Mouse (Mus musculus) hematopoietic stem cell, adult 5-6 weeks (primary cell): ENCODE data around the gene Kin. TPM values are rescaled to one million over a fixed set of nuclear protein-coding genes. Genes with fewer than 3 reads are reported as not detected.

Experiments
- ATAC-seq, 2 experiments: fragments of 125-278 bp in 1 of 2; replicated peaks in 1 of 2; 2 replicates each; pipeline ENCODE4 v1.8.0; 2016 to 2017; ENCODE audit warnings: inconsistent platforms in 2 of 2, mild to moderate bottlenecking in 2 of 2, moderate number of reproducible peaks in 2 of 2, low read depth in 1 of 2, moderate TSS enrichment in 1 of 2; ENCODE audit not compliant: low FRiP score in 2 of 2, poor library complexity in 2 of 2, severe bottlenecking in 2 of 2, insufficient read depth in 1 of 2, low TSS enrichment in 1 of 2
- total RNA-seq: library from RNA; stranded (forward); fragments of 172-1452, 232-1000 nt; gene quantifications from 2 replicates; pipeline ENCODE4 v1.2.3, GENCODE M21; 2017

Kin gene
- total RNA-seq, 1 experiment from 2014 or later, result 38.8 TPM

- ATAC-seq, result peak; percentile 23 to 59; a peak in 2 of 4 replicates
Measured at GRCm38 (mm10) chr2:10098598-10099215, 18.3 kb downstream of the Kin start.

DNA sequence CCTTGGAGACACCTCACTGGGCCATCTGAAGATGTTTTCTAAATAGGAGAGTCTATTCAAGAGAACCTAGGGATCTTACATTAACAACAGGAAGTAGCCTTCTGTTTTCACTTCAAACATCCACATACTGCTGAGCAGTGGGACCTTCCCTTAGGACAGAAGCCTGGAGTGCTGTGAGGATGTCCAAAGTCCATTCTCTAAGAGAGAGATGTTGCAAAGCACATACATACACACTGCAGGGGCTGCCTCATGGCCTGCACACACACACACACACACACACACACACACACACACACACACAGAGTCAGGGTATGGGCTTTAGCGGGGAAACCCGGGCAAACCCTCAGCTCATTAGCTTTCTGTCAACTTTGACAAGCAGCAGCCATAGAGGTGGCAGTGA is 20.1 kb downstream of the Kin start:
- no peak for ATAC-seq

DNA sequence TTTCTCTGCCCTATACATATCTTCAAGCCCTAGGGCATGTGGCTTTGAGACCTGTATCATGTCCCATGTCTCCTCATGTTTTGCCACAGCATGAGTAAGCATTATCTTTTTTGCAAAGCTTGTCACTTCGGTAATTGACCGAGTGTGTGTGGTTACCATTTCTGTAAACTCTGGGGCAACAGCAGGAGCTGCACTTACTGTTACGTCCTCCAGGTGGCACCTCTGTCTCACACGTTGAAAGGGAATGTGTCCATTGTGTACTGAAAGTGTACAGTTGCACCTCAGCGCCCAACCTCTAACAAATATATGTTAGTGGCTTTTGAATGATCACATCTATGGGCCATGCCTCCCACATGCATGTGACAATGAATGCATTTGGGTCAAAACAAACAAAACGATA is 20.8 kb downstream of the Kin start:
- ATAC-seq, result peak; percentile 89 to 92

- no peak for ATAC-seq
Measured at GRCm38 (mm10) chr2:10108535-10109189, 28.3 kb downstream of the Kin start.

DNA sequence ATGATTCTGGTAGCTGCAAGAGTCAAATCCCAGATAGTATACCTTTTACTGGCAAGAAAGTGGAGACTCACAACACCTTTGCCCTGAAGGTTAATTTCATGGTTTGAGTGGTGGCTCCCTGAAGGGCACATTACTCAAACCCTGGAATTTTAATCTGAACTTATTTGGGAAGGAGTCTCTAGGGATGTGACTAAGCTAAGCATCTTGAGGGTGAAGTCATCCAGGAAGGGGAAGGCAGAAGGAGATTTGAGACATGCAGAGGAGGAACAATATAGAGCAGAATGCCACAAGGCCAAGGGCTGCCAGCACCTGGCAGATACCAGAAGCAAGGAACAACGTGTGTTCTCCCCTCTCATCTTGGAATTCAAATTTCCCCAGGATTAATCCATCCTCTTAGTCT is 38.4 kb downstream of the Kin start:
- no peak for ATAC-seq

- no peak for ATAC-seq
Measured at GRCm38 (mm10) chr2:10119276-10119675, 38.9 kb downstream of the Kin start.

DNA sequence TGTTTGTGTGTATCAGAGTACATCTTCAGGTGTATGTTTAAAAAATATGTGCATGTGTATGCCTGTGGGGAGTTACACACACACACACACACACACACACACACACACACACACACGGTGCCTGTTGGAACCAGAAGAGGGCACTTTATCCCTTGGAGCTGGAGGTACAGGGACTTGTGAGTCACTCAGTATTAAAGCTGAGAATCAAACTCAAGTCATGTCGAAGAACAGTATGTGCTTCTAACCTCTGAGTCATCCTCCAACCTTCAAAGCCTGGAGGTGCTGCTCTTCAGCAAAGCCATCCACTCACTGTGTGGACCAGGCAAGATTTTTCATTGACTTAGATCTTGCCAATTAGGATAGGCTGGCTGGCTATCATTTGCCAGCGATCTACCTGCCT is 41.4 kb downstream of the Kin start:
- ATAC-seq, result no peak

DNA sequence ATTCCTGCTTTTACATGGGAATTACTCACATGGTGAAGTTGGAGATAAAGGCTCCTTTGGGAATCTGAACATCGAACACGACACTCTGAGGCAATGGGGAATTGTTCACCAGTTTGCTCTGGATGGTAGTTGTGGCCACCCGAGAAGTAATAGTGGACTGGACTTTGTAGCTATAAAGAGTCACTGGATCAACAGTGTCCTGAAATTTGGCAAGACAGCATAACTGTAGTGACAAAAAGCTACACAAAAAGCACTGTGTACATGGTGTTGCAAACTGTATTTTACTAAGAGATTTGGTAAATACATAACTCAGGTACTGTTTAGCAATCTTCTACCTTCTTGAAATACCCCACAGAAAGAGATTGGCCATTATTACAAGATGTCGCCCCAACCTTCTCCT is 45.7 kb downstream of the Kin start:
- no peak for ATAC-seq

DNA sequence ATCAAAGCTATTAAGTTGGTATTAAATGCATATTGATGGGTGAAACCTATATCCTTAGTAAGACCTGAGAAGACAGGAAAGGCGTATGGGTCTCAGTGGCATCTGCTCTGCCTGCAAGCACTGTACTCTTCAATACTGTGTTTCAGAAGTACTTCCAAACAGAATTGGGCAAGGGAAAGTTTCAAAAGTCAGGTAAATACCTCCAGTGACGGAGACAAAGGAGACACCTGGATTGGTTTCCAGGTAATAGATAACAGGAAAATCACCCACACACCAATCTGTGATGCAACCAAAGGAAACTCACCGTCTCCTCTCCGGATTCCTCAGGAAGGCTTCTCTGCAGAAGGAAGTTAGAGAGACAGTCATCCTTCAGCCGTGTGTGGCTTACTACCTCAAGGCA is 47.1 kb downstream of the Kin start:
- ATAC-seq, result no peak

GRCm38 (mm10) chr2:10128571-10128970 is 48.2 kb downstream of the Kin start:
- no peak for ATAC-seq

GRCm38 (mm10) chr2:10130341-10130990 is 50.1 kb downstream of the Kin start:
- ATAC-seq, result no peak

DNA sequence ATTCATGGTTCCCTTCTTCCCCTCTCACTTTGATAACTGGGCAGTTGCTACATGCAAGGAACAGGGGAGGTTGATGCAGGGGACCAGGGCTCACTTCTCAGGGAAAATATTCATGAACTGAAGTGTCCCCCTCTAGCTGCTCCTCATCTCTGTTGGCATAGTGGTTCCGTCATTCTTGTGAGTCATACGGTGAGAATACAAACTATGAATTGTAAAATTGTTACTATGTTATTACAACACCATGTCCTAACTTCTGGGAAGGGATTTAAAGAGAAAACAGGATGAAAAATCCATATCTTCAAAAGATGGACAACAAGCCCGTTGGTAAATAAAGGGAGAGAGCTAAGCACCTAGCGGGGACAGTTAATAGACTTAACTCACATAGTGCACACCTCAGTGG is 50.9 kb downstream of the Kin start, which contains the start of gene Itih2:
Gene Itih2 (minus strand): TSS at position 101 of the 400 bp plus-strand sequence.
- no peak for ATAC-seq

GRCm38 (mm10) chr2:10132128-10132527 is 51.7 kb downstream of the Kin start:
- no peak for ATAC-seq

GRCm38 (mm10) chr2:10133941-10134340 is 53.5 kb downstream of the Kin start:
- no peak for ATAC-seq

DNA sequence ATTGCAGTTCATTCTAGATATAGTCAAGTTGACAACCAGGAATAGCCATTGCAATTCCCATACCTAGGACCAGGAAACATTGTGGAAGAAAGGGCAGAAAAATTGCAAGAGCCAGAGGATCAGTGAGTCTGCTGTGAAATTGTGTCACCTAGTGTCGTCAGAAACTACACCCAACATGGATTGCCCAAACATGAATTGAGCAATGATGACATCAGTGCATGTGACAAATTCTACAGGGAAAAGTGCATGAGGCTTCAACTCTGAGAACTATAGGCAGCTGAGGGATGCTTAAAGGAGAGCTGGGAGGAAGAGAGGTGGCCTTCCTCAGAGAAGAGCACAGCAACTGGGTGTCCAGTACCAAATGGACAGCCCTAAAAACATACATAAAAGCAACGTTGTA is 56.9 kb downstream of the Kin start:
- no peak for ATAC-seq

- no peak for ATAC-seq
Measured at GRCm38 (mm10) chr2:10140456-10140855, 60.1 kb downstream of the Kin start.
